Mouse (Mus musculus) cortical plate, adult 2 months (tissue): ENCODE results near the gene Pfkfb3.

Experiments used
- CTCF ChIP-seq: fragments of 200-500 bp; IDR thresholded peaks from 2 replicates; pipeline ENCODE4 v1.5.1; 2011; ENCODE audit warnings: mild to moderate bottlenecking, control low read depth, low read length; ENCODE audit not compliant: insufficient read depth; ENCODE audit errors: extremely low read depth
- POLR2A ChIP-seq: fragments of 200-500 bp; IDR thresholded peaks from 2 replicates; pipeline ENCODE4 v1.6.1; 2011; ENCODE audit warnings: mild to moderate bottlenecking, low read length, control low read depth; ENCODE audit not compliant: insufficient read depth; ENCODE audit errors: extremely low read depth

DNA sequence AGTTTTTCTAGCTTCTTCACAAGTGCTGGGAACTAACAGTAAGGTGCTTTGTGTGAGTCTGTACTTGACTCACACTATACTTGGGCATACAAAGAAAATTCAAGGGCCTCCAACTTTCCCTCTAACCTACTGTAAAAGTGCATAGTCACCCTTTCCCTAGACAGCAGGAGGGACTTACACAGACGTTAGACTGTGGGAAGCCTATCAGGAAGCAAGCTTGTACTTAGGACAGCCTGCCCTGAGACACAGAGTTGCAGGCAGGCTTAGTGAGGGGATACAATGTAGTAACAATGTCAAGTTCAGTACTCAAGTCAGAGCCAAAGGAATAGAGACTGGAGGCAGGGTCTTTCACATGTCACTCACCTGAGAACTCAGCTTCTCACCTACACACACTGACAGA lies 8.5 kb downstream of the Pfkfb3 start:
- TF ChIP-seq CTCF (no peak), POLR2A (no peak)
